Mouse (Mus musculus) stomach, postnatal 0 days (tissue): ENCODE measurements around the gene Ccdc151.

ENCODE experiments used
- CTCF ChIP-seq: IDR thresholded peaks from 2 replicates; pipeline ENCODE4 v1.5.1; 2016; ENCODE audit warnings: antibody characterized with exemption, low read depth, mild to moderate bottlenecking, moderate library complexity
- EP300 ChIP-seq: optimal IDR thresholded peaks from 2 replicates; pipeline ENCODE3; 2016; ENCODE audit warnings: antibody characterized with exemption

DNA sequence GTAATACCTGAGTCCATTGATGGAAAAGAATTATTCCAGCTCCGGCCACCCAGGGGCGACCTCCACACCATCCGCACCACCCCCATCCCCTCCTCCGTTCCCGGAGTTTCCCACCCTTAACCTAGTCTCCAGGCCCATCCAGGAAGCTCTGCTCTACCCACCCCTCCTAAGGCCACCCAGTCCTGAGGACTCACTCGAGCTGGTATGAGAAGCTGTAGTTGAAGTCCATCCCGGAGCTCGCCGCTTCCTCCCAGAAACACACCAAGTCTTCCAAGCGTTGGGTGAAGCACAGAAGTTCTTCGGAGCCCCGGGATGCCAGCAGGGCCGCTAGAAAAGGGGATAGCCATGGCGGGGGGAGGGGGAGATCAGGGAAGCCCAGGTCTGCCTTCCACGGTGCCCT lies 40.4 kb downstream of the Ccdc151 start:
- no peak for TF ChIP-seq CTCF
- no peak for TF ChIP-seq EP300
